Mouse (Mus musculus): ENCODE data around the gene Dll4. TPM values are rescaled to one million over a fixed set of nuclear protein-coding genes. Genes with fewer than 3 reads are reported as not detected.

The Dll4 gene
- polyA plus RNA-seq, 1 experiment from 2014 or later, result 14.1 TPM

GRCm38 (mm10) chr2:119293311-119293710 is 32.3 kb upstream of the Dll4 start:
- Histone ChIP-seq H3K27ac (ENCODE audit: low read length) (no peak overlapping the region), H3K4me1 (ENCODE audit: control insufficient read depth, insufficient read depth, low read length) (peaks cover 9% of the 10 kb centered on the region), H3K4me2 (ENCODE audit: low read depth, low read length) (no peak overlapping the region), H3K9ac (ENCODE audit: low read length) (no peak overlapping the region), H3K9me3 (replicated peaks; ENCODE audit: control insufficient read depth, low read length) (no peaks in the 10 kb centered on the region), H3K36me3 (ENCODE audit: control insufficient read depth, insufficient read depth) (peaks cover 49% of the 10 kb centered on the region), H3K4me3 (ENCODE audit: low read length) (no peak overlapping the region), H3K27me3 (ENCODE audit: control insufficient read depth, insufficient read depth, low read length) (no peaks in the 10 kb centered on the region)
- 92% methylated on average over 17 of the region's 17 CpGs for WGBS
- ATAC-seq (replicated peaks; ENCODE audit: extremely low read depth, insufficient read depth, low FRiP score), result no peak

- 91% methylated on average over 34 of the region's 34 CpGs for WGBS
- Histone ChIP-seq H3K4me2 (ENCODE audit: low read depth, low read length) (no peak overlapping the region), H3K9me3 (replicated peaks; ENCODE audit: control insufficient read depth, low read length) (no peaks in the 10 kb centered on the region), H3K4me3 (ENCODE audit: low read length) (no peak overlapping the region), H3K27me3 (ENCODE audit: control insufficient read depth, insufficient read depth, low read length) (no peaks in the 10 kb centered on the region), H3K36me3 (ENCODE audit: control insufficient read depth, insufficient read depth) (peaks cover 49% of the 10 kb centered on the region), H3K27ac (ENCODE audit: low read length) (no peak overlapping the region), H3K9ac (ENCODE audit: low read length) (no peak overlapping the region), H3K4me1 (ENCODE audit: control insufficient read depth, insufficient read depth, low read length) (peaks cover 9% of the 10 kb centered on the region)
- ATAC-seq (replicated peaks; ENCODE audit: extremely low read depth, insufficient read depth, low FRiP score), result no peak
Measured at GRCm38 (mm10) chr2:119293776-119294390, 31.7 kb upstream of the Dll4 start.

- Histone ChIP-seq H3K9me3 (replicated peaks; ENCODE audit: control insufficient read depth, low read length) (no peaks in the 10 kb centered on the region), H3K36me3 (ENCODE audit: control insufficient read depth, insufficient read depth) (peaks cover 49% of the 10 kb centered on the region), H3K4me1 (ENCODE audit: control insufficient read depth, insufficient read depth, low read length) (peaks cover 4% of the 10 kb centered on the region), H3K4me2 (ENCODE audit: low read depth, low read length) (no peak overlapping the region), H3K27me3 (ENCODE audit: control insufficient read depth, insufficient read depth, low read length) (no peaks in the 10 kb centered on the region), H3K9ac (ENCODE audit: low read length) (no peak overlapping the region), H3K4me3 (ENCODE audit: low read length) (no peak overlapping the region), H3K27ac (ENCODE audit: low read length) (no peak overlapping the region)
- WGBS, result 88% methylated on average over 18 of the region's 18 CpGs
- ATAC-seq (replicated peaks; ENCODE audit: extremely low read depth, insufficient read depth, low FRiP score), result no peak
Measured at GRCm38 (mm10) chr2:119294411-119294810, 31.2 kb upstream of the Dll4 start.

- Histone ChIP-seq H3K9me3 (replicated peaks; ENCODE audit: control insufficient read depth, low read length) (no peaks in the 10 kb centered on the region), H3K9ac (ENCODE audit: low read length) (no peak overlapping the region), H3K4me3 (ENCODE audit: low read length) (no peak overlapping the region), H3K27ac (ENCODE audit: low read length) (no peak overlapping the region), H3K36me3 (ENCODE audit: control insufficient read depth, insufficient read depth) (peaks cover 37% of the 10 kb centered on the region), H3K4me2 (ENCODE audit: low read depth, low read length) (no peak overlapping the region), H3K27me3 (ENCODE audit: control insufficient read depth, insufficient read depth, low read length) (no peaks in the 10 kb centered on the region), H3K4me1 (ENCODE audit: control insufficient read depth, insufficient read depth, low read length) (peaks cover 14% of the 10 kb centered on the region)
- no peak for ATAC-seq (replicated peaks; ENCODE audit: extremely low read depth, insufficient read depth, low FRiP score)
- 90% methylated on average over 12 of the region's 12 CpGs for WGBS
Measured at GRCm38 (mm10) chr2:119296756-119297155, 28.8 kb upstream of the Dll4 start.

- Histone ChIP-seq H3K9ac (ENCODE audit: low read length) (no peak overlapping the region), H3K4me1 (ENCODE audit: control insufficient read depth, insufficient read depth, low read length) (peaks cover 14% of the 10 kb centered on the region), H3K4me3 (ENCODE audit: low read length) (no peak overlapping the region), H3K4me2 (ENCODE audit: low read depth, low read length) (no peak overlapping the region), H3K36me3 (ENCODE audit: control insufficient read depth, insufficient read depth) (peaks cover 32% of the 10 kb centered on the region), H3K27me3 (ENCODE audit: control insufficient read depth, insufficient read depth, low read length) (no peaks in the 10 kb centered on the region), H3K9me3 (replicated peaks; ENCODE audit: control insufficient read depth, low read length) (no peaks in the 10 kb centered on the region), H3K27ac (ENCODE audit: low read length) (no peak overlapping the region)
- 93% methylated on average over 19 of the region's 19 CpGs for WGBS
- ATAC-seq (replicated peaks; ENCODE audit: extremely low read depth, insufficient read depth, low FRiP score), result no peak
Measured at GRCm38 (mm10) chr2:119297506-119297905, 28.1 kb upstream of the Dll4 start.

GRCm38 (mm10) chr2:119298330-119298729 is 27.3 kb upstream of the Dll4 start:
- 42% methylated on average over 5 of the region's 5 CpGs for WGBS
- no peak for ATAC-seq (replicated peaks; ENCODE audit: extremely low read depth, insufficient read depth, low FRiP score)
- H3K27ac ChIP-seq (ENCODE audit: low read length), result peak overlapping the region; percentile 67

GRCm38 (mm10) chr2:119298839-119299238 is 26.7 kb upstream of the Dll4 start:
- Histone ChIP-seq H3K27ac (ENCODE audit: low read length) (peak overlapping the region; percentile 67), H3K4me3 (ENCODE audit: low read length) (no peak overlapping the region), H3K9ac (ENCODE audit: low read length) (no peak overlapping the region), H3K4me1 (ENCODE audit: control insufficient read depth, insufficient read depth, low read length) (peaks cover 14% of the 10 kb centered on the region), H3K36me3 (ENCODE audit: control insufficient read depth, insufficient read depth) (peaks cover 20% of the 10 kb centered on the region), H3K27me3 (ENCODE audit: control insufficient read depth, insufficient read depth, low read length) (no peaks in the 10 kb centered on the region), H3K4me2 (ENCODE audit: low read depth, low read length) (no peak overlapping the region), H3K9me3 (replicated peaks; ENCODE audit: control insufficient read depth, low read length) (no peaks in the 10 kb centered on the region)
- no peak for ATAC-seq (replicated peaks; ENCODE audit: extremely low read depth, insufficient read depth, low FRiP score)
- 78% methylated on average over 2 of the region's 2 CpGs for WGBS

More at GRCm38 (mm10) chr2:119298330-119298729, 27.3 kb upstream of the Dll4 start:
- no peak overlapping the region for H3K4me3 ChIP-seq (ENCODE audit: low read length)
- H3K9ac ChIP-seq (ENCODE audit: low read length), result no peak overlapping the region
- no peak overlapping the region for H3K4me2 ChIP-seq (ENCODE audit: low read depth, low read length)
- H3K4me1 ChIP-seq (ENCODE audit: control insufficient read depth, insufficient read depth, low read length), result peaks cover 14% of the 10 kb centered on the region
- H3K36me3 ChIP-seq (ENCODE audit: control insufficient read depth, insufficient read depth), result peaks cover 25% of the 10 kb centered on the region
- H3K9me3 ChIP-seq (replicated peaks; ENCODE audit: control insufficient read depth, low read length), result no peaks in the 10 kb centered on the region
- H3K27me3 ChIP-seq (ENCODE audit: control insufficient read depth, insufficient read depth, low read length), result no peaks in the 10 kb centered on the region

GRCm38 (mm10) chr2:119299981-119300818 is 25.4 kb upstream of the Dll4 start:
- ATAC-seq (replicated peaks; ENCODE audit: extremely low read depth, insufficient read depth, low FRiP score), result peak; percentile 89
- H3K4me2 ChIP-seq (ENCODE audit: low read depth, low read length), result peak overlapping the region; percentile 61
- peaks cover 7% of the 10 kb centered on the region for H3K36me3 ChIP-seq (ENCODE audit: control insufficient read depth, insufficient read depth)
- no peaks in the 10 kb centered on the region for H3K27me3 ChIP-seq (ENCODE audit: control insufficient read depth, insufficient read depth, low read length)
- H3K9ac ChIP-seq (ENCODE audit: low read length), result peak overlapping the region; percentile 28
- no peaks in the 10 kb centered on the region for H3K9me3 ChIP-seq (replicated peaks; ENCODE audit: control insufficient read depth, low read length)
- peak overlapping the region; percentile 36 for H3K4me3 ChIP-seq (ENCODE audit: low read length)
- peak overlapping the region; percentile 69 for H3K27ac ChIP-seq (ENCODE audit: low read length)
- peaks cover 16% of the 10 kb centered on the region for H3K4me1 ChIP-seq (ENCODE audit: control insufficient read depth, insufficient read depth, low read length)
- WGBS, result 9% methylated on average over 15 of the region's 15 CpGs

- Histone ChIP-seq H3K4me1 (ENCODE audit: control insufficient read depth, insufficient read depth, low read length) (peaks cover 16% of the 10 kb centered on the region), H3K4me2 (ENCODE audit: low read depth, low read length) (peak overlapping the region; percentile 61), H3K9ac (ENCODE audit: low read length) (peak overlapping the region; percentile 28), H3K4me3 (ENCODE audit: low read length) (peak overlapping the region; percentile 36), H3K9me3 (replicated peaks; ENCODE audit: control insufficient read depth, low read length) (no peaks in the 10 kb centered on the region), H3K27ac (ENCODE audit: low read length) (peak overlapping the region; percentile 69), H3K36me3 (ENCODE audit: control insufficient read depth, insufficient read depth) (peaks cover 7% of the 10 kb centered on the region), H3K27me3 (ENCODE audit: control insufficient read depth, insufficient read depth, low read length) (no peaks in the 10 kb centered on the region)
- WGBS, result 48% methylated on average over 7 of the region's 7 CpGs
- peak; percentile 45 for ATAC-seq (replicated peaks; ENCODE audit: extremely low read depth, insufficient read depth, low FRiP score)
Measured at GRCm38 (mm10) chr2:119300819-119301493, 24.6 kb upstream of the Dll4 start.

All from heart, embryonic 16.5 days (tissue).